Mouse (Mus musculus) left cerebral cortex, postnatal 4 days (tissue): ENCODE results near the gene Nab2. TPM values are rescaled to one million over a fixed set of nuclear protein-coding genes. Genes with fewer than 3 reads are reported as not detected.
"Not testable (repeated sequence)": the region's sequence is repeated elsewhere in the genome, so short reads cannot be mapped to it uniquely, and the experiment has no call there.

Source experiments
- DNase-seq: peaks from one replicate; pipeline ENCODE4 v3.0.0-alpha.2; 2022
- intact Hi-C: fragments of 180-260 bp; cut with DNase I; formaldehyde crosslinking; loops from one replicate; pipeline ENCODE4 v1.15.1; 2025
- total RNA-seq, 2 experiments: library from RNA; stranded (reverse); gene quantifications; 2 replicates each; pipeline ENCODE4 v1.2.3; 2021

Gene Nab2
- total RNA-seq, 2 experiments from 2014 or later, result 21.5 to 21.9 TPM

DNA sequence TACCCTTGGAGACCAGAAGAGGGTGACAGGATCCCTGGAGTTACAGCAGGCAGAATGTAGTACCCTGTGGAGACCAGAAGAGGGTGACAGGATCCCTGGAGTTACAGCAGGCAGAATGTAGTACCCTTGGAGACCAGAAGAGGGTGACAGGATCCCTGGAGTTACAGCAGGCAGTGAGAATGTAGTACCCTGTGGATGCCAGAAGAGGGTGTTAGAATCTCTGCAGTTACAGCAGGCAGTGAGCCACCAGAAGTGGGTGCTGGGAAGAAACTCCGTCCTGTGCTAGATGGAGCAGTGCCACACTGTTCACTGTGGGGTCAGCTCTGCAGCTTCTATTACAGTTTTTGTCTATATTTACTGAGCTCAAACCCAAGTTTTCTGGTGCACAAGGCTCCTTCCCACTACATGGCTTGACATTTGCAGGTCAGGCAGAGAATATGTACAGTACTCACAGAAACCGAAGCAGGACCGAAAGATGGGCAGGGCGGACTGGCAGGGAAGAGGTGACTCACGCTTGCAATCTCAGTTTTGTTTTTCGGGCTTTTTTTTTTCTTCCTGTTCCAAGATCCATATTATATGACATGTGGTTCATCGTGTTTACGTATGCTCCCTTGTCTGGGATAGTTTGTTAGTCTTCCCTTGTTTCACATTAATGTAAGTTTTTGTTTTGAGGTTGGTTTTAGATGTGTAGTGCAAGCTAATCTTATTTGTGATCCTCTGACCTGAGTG lies 6.6 kb upstream of the Nab2 start:
- intact Hi-C loops, result loop anchor here (5.0 to 10.0 kb wide), 2 partner anchors 62 to 260 kb away; partner anchors contain the start of gene Zbtb39
- peak; percentile 81 for DNase-seq

DNA sequence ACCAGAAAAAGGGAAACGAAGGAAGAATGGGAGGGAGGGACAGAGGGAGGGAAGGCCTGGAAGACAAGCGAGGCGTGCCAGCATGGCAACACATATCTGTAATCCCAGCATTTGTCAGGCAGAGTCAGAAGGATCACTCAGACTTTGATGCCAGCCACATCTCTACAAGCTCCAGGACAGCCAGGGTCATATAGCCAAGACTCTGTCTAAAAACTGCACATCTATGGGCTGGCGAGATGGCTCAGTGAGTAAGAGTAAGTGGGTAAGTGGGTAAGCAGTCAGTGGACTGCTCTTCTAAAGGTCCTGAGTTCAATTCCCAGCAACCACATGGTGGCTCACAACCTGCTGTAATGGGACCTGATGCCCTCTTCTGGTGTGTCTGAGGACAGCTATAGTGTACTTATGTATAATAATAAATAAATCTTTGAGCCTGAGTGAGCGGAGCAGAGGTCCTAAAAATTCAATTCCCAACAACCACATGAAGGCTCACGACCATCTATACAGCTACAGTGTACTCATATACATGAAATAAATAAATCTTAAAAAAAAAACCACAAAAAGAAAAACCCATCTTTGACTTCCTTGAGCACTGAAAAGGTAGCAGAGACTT lies 5.8 kb upstream of the Nab2 start:
- no peak for DNase-seq
- intact Hi-C loops, result loop anchor here (10.0 kb wide), 1 partner anchor 261 kb away; no protein-coding TSS in a partner anchor

DNA sequence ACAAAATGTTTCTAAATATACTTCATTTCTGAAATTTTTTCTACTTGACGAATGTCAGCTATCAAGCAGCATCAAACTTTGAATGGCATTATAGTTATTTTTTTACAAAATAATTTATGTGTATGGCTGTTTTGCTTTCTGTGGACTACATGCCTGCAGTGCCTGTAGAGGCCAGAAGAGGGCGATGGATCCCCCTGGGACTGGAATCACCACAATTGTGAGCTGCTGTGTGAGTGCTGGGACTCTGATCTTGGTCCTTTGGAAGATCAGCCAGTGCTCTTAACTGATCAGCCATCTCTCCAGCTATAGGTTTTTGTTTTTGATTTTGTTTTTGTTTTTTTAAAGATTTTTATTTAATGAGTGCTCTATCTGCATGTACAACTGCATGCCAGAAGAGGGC lies 2.9 kb upstream of the Nab2 start:
- intact Hi-C loops, result loop anchor here (10.0 kb wide), 1 partner anchor 264 kb away; no protein-coding TSS in a partner anchor

DNA sequence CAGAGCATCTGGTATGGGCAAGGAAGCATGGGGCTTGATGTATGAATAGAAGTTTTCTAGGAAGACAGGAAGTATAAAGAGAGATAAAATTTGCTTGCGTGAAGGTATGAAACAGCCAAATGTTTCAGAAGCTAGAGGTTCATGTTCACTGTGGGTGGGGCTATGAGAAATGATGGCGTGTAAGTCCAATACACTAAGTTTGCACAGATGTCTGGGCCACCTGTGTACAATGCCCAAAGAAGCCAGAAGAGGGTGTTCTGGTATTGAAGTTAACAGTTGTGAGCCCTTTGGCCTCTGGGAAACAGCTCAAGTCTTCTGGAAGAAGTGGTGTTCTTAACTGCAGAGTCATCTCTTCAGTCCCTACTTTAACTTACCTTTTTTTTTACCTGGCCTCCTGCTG lies 1.8 kb upstream of the Nab2 start:
- intact Hi-C loops, result loop anchor here (10.0 kb wide), 1 partner anchor 265 kb away; no protein-coding TSS in a partner anchor

More for the DNA sequence above, 2.9 kb upstream of the Nab2 start:
- DNase-seq, result no peak

DNA sequence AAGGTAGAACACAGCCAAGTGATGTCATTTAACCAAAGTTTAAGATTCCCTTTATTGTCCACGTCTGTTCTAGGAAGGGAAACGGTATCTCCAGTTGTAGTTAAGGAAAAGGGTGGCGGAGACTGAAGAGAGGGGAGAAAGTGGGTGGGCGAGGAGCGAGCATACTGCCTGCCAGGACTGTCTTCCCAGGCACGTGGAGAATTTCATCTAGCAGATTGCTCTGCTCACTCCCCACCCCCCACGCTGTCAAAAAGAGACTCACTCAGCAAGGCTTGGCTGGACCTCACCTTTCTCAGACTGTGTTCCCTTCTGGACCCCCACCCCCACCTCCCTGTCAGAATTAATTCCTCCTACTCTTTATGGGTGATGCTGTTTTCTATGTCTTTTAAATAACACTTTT lies 802 bp upstream of the Nab2 start:
- DNase-seq, result no peak
- intact Hi-C loops, result no loop called here

More for the DNA sequence above, 1.8 kb upstream of the Nab2 start:
- no peak for DNase-seq

DNA sequence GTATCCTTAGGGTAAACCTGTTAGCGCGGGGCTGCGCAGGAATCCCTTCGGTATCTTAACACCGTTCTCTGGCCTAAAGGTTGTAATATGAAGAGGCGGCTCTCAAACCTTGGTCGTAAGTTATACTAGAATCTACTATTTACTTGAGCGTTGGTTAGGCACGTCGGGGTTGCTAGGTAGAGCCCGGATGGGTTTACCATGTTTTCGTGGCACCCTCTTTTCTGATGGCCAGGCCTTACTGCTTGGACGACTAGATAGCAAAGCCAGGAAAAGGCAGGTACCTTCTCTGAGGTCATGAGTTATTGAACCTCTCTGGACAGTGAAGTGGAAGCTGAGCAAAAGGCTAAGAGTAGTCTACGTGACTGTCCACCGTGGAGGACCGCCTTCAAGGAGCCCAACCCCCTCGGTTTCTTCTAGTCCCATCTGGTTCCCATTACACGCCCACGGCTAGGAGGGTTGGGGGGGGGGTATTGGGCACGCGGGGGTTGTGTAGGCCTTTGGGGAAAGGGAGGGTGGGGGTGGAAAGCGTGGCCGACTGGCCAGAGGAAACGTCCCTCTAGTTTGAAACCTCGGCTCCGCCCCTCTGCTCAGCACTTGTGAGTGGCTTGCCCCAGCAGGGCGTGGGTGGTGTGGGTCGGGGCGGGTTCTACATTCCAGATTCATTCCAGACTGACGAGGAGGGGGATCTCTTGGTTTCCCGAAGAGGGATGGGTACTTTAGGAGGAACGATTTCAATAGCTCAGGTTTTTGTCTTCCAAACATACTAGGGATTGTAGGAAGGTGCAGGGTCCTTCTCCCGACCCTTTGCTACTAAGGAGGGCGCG lies 887 bp downstream of the Nab2 start:
- DNase-seq, result peak; percentile 55
- intact Hi-C loops, result no loop called here

DNA sequence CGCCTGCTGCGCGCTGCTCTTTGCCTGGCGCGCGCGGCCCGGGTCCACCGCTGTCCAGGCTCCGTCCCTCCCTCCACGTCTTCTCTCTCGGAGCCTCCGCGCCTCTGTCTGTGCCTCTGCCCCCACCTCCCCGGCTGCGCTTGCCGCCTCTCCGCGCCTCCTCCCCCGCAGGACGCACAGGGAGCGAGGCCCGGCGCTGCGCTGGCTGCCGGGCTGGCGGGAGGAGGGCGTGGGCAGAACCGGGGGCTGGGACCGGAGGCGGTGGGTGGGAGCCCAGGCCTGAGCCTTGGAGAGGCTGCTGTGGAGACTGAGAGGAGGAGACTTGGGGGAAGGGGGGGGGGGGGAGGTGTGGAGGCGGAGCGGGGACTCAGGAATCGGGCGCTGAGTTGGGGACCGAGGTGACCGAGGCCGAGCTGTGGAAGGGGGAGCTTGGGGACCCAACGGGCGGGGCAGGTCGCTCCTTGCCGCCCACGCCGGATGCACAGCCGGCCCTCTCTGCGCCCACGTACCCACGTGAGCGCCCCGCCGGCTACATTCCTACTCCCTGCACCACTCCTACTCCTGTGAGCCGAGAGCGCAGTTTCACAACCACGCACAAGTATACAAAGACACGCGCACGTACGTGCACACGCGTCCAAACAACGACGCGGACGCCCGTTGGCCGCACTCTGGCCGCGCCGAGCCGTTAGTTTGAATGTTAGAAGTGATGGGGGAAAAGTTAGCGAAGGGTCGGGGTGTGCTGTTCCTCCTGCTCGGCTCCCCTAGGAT lies 1.7 kb downstream of the Nab2 start, which contains the start of gene Nemp1:
TSS of gene Nemp1 (plus strand) at position 401 of the 768 bp plus-strand sequence.
- peak; percentile 51 for DNase-seq
- intact Hi-C loops, result no loop called here

DNA sequence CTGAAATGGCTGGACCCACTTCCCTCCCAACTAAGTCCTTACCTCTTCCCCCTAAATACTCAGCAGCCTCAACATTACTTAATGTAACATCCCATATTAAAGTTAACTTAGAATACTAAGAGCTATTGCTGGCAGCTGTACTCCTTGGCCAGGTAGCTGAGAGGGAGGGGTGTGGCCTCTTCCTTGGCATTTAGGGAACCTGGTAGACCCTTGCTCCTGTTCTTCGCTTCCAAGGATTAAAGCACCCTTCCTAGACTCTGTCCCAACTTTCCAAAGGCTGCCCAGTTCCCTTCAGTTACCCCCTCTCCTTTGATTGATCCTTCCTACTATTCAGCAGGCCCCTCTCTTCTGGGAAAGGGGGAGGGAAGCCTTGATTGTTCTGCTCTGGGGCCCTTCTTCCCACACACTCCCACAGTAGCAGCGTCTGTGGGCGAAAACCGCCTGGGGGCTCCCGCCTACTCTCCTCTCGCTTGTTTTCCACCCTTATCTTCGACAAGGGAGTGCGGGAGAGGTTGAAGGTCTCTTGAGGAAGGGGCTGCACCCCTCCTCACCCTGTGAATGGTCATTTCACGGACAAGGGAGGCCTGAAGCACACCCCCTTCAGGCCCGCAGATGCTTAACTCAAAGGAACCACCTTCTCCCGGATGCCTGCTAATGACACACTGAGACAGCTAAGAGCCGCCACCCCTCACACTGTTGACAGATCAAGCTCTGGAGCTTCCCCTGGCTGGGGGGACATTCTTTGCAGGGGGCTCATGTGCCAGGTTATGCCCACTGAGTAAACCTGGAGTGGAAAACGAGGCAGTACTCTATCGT lies 2.8 kb downstream of the Nab2 start:
- intact Hi-C loops, result no loop called here
- DNase-seq, result no peak

DNA sequence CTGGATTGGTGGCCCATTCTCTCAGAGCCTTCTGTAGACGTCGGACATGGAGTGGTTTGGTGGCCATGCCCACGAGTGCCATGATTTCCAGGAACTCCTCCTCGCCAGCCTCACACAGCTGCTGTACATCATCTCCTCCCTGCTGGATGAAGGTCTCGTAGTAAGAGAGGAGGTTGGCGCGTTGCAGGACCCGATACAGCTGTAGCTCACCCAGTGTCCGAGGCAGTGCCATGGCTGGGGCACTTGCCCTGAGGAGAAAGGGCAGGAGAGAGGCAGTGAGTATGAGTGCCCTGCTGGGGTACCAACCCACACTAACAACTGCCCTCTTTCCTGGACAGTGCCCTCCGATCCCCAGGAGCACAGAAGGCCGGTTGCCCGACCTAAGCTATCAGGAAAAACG lies 3.5 kb downstream of the Nab2 start:
- intact Hi-C loops, result no loop called here
- no peak for DNase-seq

DNA sequence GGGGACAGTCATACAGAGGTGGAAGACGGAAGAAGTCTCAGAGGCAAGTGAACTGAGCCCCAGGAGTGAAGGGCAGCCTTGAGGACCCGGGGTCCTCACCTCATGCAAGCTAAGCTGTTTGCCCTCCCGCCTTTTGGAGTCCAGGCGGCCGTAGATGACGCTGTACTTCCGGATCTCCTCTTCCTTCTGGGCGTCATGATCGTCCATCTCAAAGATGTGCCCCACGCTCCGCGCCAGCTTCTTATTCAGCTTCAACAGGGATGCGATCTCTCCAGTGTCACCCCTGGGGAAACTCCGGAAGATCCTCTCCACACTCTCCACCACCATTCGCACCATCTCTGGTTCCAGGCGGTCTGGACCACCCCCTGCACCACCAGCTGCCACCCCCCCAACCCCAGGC lies 4.2 kb downstream of the Nab2 start:
- intact Hi-C loops, result no loop called here
- no peak for DNase-seq

DNA sequence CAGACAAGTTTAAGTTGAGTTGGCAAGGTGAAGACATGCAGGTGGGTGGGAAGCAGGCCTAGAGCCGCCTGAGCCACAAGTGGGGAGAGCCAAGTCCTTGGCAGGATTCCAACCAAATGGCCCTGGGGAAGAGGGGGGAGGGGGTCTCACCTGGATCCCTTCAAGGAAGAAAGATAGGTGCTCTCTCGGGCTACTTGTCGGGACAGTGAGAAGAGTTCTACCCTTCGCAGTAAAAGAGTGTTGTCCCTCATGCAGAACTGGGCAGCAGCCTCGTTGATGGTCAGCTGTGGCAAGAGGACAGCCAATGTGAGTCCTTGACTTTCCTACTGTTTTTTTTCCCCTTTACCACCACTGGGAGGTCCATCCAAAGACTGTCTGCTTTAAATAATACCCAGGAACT lies 4.8 kb downstream of the Nab2 start:
- intact Hi-C loops, result no loop called here
- DNase-seq, result no peak

DNA sequence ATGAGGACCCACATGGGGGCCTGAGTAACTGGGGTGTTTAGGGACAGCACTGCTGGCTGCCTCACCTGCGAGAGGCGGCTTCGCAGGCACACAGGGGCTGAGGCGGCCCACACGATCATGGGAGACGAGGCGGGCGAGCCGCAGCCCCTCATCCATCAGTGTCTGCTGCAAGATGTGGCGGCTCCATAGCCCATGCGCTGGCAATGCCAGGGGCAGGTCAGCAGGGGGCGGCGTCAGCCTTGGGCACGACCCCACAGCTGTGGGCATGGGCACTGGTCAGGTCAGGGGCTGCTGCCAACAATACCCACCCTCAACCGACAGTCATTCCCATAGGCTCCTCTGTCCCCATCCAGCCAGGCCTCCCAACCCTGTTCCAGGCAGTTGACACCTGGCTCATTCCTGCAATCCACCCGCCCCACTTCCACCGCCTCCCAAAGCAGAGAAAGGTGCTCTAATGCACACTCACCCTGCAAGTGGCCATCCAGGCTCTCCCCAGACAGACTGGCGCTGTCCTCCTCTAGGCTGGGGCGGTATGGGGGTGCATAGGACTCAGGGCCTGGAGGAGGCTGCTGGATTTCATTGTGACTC lies 5.6 kb downstream of the Nab2 start:
- DNase-seq, result peak; percentile 44
- intact Hi-C loops, result no loop called here

DNA sequence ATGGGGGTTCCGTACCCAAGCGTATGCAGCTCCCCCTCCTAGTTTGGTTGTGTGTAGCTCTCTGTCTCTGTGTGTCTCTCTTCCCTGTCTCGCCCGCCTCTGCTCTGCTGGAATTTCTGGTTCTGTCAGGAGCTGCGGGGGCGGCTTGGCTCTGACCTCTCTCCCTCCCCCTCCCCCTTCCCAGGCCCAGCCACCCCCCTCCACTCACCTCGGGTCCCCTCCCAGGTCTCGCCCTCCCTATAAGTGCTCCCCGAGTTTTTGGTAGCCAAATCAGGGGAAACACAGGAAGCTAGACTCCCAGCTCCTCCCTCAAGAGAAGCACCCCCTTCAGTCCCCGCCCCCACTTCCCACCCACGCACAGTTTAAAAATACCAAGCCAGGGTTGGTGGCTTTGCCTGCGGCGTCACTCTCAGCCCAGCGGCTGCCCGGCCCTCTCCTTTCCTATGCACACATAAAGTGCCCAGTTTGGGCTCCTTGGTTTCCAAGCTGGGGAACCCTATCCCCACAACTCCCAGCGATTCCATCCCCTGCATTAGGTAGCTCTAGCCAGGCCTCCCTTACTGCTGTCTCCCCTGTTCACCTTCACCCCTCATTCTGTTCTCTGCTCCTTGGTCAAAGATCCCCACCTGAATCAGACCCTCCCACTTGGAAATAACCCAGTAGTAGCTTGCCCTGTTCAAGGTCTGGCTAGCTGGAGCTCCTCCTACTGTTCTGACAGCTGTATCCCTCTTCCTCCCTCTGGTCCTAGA lies 6.3 kb downstream of the Nab2 start:
- intact Hi-C loops, result no loop called here
- no peak for DNase-seq

DNA sequence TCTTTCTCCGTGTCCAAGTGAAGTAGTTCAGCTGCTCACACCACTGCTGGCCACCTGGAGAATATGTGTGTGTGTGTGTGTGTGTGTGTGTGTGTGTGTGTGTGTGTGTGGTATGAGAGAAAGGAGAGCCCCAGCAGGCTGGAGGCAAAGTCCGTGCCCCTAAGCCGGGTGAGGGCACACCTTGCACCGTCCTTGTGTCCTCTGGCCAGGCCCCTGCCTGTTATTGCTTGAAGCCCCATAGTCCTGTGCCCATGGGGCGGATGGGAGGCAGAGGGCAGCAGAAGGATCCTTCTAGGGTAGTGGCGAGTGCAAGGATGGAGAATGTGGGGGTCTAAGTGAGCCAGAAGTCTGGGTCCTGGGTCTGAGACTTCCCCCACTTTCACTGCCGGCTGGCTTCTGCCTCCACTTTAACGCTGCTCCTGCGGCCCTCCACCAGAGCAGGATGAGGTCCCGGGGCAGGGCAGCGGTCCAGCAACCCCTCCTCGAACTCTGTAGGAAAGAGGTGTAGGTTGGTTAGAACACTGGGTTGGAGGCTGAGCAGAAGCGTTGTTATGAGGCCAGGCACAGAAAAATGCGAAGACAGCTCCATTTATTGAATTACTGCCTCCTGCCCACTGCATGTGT lies 7.0 kb downstream of the Nab2 start:
- no peak for DNase-seq
- intact Hi-C loops, result no loop called here

DNA sequence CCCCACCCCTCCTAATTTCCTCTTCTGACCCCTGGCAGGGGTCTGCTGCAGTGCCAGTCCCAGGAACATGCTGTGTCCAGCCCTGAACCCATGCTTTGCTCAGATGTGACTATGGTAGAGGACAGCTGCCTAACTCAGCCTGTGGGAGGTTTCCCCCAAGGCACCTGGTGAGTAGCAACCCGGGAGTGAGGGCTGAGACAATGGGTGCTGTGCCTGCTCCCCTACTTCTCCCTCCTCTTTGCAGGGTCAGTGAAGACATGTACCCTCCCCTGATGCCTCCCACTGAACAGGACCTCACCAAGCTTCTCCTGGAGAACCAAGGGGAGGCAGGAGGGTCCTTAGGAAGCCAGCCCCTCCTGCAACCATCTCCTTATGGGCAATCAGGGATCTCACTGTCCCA lies 8.8 kb downstream of the Nab2 start:
- intact Hi-C loops, result no loop called here
- DNase-seq, result no peak

DNA sequence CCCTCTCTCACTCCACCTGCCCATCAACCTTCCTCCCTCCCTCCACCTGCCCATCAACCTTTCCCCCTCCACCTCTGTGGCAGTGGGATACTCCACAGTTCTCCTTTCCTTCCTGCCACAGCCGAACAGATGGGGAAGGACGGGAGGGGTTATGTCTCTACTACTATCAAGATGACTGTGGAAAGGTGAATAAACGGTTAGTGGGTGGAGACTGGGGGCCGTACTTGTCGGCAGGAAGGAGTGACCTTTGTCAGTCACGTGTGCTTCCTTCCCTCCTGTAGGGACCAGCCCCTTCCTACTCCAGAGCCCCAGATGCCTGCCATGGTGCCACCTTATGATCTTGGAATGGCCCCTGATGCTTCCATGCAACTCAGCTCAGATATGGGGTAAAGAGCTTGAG lies 10.3 kb downstream of the Nab2 start:
- no peak for DNase-seq
- intact Hi-C loops, result no loop called here

DNA sequence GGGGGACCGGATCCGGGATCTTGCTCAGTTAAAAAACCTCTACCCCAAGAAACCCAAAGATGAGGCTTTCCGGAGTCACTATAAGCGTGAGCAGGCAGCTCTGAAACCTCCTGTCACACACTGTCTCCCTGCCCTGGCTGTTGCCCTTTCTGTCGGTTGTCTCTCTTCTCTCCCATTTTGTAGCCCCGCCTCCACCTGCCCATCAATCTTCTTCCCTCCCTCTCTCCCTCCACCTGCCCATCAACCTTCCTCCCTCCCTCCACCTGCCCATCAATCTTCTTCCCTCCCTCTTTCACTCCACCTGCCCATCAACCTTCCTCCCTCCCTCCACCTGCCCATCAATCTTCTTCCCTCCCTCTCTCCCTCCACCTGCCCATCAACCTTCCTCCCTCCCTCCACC lies 10.8 kb downstream of the Nab2 start:
- DNase-seq, intact Hi-C loops: not testable (repeated sequence)

DNA sequence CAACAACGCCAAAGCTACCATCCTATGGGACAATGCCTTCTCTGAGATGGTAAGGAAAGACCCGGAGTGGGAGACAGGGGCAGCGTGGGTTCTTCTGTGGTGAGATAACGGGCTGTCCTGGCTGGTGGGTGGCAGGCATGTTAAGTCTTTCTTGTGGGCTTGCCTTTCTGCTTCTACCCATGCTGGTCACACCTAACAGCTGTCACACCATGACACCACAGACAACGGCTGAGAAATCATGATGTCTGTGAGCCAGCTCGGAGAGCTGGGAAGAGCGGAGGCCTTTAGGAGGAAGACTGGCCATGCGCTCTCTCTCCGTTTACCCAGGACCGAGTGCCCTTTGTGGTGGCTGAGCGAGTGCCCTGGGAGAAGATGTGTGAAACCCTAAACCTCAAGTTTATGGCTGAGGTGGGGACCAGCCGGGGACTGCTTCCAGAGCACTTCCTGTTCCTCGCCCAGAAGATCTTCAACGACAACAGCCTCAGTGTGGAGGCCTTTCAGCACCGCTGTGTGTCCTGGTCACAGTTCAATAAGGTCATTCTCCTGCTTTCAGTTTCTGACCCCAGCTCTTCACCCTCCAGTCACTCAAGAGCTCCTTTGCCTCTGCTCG lies 13.3 kb downstream of the Nab2 start:
- DNase-seq, result no peak
- intact Hi-C loops, result no loop called here
